Mouse (Mus musculus): ENCODE results near the gene Rpusd3. TPM values are rescaled to one million over a fixed set of nuclear protein-coding genes. Genes with fewer than 3 reads are reported as not detected.
A peak's percentile ranks its signal among the peaks of the same experiment; 100 is the strongest.

Rpusd3 gene
- 14.8 and 23.3 TPM in 2 replicates for polyA plus RNA-seq (2015; fragmentation: Nextera tagmentation; extraction: Ambion mirVana)

DNA sequence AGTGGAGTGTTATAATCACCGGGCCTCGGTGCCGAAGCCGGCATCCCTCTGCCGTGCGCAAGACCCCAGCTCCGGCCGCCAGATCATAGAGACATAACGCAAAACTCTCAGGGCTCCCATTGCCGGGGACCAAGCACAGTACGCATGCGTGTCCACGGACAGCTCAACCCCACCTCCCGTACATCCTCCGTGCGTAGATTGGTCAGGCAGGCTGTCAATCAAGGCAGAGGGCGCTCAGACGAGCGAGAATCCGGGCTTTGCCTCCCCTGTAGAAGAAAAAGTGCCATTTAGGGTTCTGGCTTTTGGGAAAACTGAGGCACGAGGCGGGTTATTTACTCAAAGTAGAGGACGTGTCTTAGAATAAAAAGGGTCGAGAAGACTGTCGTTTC is at the start of gene Rpusd3:
Gene Rpusd3 (minus strand): TSS at position 142 of the 389 bp plus-strand sequence.
- no peaks in the 10 kb centered on the region; the same call in 1 of the 2 replicates for H3K36me3 ChIP-seq
- H3K9ac ChIP-seq (replicated peaks), result peak within 1 kb of the TSS; percentile 75
- H3K4me2 ChIP-seq (replicated peaks), result peak within 1 kb of the TSS; percentile 90
- peaks cover 16% of the 10 kb centered on the region for H3K4me1 ChIP-seq
- WGBS, result under 1% methylated on average over 25 of the region's 25 CpGs
- H3K27ac ChIP-seq (replicated peaks), result peak within 1 kb of the TSS; percentile 24; the same call in 1 of the 2 replicates
- no peaks in the 10 kb centered on the region for H3K9me3 ChIP-seq
- H3K4me3 ChIP-seq, result peak within 1 kb of the TSS; percentile 60
- peak; percentile 99 for ATAC-seq (replicated peaks)
- no peaks in the 10 kb centered on the region for H3K27me3 ChIP-seq

DNA sequence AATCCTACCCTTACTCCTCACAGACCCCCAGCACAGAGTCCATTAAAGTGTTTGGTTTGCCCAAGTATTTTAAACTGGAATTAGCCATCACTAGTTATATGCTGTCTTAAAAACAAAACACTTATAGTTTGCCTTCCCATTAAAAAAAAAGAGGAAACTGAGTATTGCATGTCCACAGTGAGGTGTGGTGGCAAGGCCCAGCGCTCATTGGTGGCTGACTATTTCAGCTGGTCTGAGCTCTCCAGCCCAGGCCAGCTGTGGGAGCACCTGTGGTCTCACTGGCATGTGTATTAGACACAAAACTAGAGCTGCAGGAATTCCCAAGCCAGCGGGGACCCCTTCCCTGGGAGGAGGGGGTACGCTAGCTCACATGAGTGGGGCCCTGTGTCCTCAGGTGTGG is 49.4 kb upstream of the Rpusd3 start:
- H3K4me2 ChIP-seq (replicated peaks), result no peak overlapping the region
- H3K36me3 ChIP-seq, result no peaks in the 10 kb centered on the region
- H3K9ac ChIP-seq (replicated peaks), result no peak overlapping the region
- H3K27ac ChIP-seq (replicated peaks), result no peak overlapping the region
- no peak for ATAC-seq (replicated peaks)
- no peaks in the 10 kb centered on the region for H3K9me3 ChIP-seq
- peaks cover 8% of the 10 kb centered on the region for H3K4me1 ChIP-seq
- H3K4me3 ChIP-seq, result no peak overlapping the region
- WGBS, result 66% methylated on average over 3 of the region's 3 CpGs
- H3K27me3 ChIP-seq, result peaks cover 17% of the 10 kb centered on the region; the same call in 1 of the 2 replicates

DNA sequence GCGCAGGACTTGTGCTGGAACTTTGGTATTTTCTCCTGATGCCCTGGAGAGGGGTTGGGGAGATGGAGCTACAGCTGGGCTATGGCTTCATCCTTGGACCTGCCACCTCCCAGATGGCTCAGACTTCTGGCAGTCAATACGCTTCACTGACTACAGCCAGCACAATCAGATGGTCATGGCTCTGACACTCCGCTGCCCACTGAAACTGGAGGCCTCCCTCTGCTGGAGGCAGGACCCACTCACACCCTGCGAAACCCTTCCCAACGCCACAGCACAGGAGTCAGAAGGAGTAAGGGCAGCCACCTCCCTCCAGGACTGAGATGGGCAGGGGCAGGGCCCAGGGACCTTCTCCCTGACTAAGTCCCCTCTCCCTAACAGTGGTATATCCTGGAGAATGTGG is 46.5 kb upstream of the Rpusd3 start:
- H3K36me3 ChIP-seq, result no peaks in the 10 kb centered on the region
- WGBS, result 49% methylated on average over 5 of the region's 5 CpGs
- H3K4me3 ChIP-seq, result no peak overlapping the region
- no peak overlapping the region for H3K9ac ChIP-seq (replicated peaks)
- no peak overlapping the region for H3K4me2 ChIP-seq (replicated peaks)
- peaks cover 8% of the 10 kb centered on the region for H3K4me1 ChIP-seq
- no peaks in the 10 kb centered on the region for H3K9me3 ChIP-seq
- peaks cover 10% of the 10 kb centered on the region; the same call in 1 of the 2 replicates for H3K27me3 ChIP-seq
- ATAC-seq (replicated peaks), result no peak
- H3K27ac ChIP-seq (replicated peaks), result no peak overlapping the region

DNA sequence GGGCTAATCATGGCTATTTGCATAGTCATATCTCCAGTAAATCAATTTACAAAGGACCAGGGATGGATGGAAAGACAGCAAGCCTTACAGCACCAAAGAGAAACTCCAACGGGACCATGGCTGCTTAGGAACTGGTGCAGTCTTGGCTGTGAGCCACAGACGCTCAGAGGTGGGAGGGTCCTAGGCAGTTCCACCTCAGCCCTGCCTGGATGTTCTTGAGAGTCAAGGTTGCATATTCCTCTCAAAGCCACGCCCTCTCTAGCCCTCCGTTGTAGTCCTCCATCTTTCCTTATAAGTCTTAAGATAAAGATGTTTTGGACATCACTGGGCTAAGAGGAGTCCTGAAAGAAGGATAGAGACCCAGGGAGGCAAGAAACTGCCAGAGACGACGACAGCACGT is 44.9 kb upstream of the Rpusd3 start:
- WGBS, result 72% methylated on average over 7 of the region's 7 CpGs

DNA sequence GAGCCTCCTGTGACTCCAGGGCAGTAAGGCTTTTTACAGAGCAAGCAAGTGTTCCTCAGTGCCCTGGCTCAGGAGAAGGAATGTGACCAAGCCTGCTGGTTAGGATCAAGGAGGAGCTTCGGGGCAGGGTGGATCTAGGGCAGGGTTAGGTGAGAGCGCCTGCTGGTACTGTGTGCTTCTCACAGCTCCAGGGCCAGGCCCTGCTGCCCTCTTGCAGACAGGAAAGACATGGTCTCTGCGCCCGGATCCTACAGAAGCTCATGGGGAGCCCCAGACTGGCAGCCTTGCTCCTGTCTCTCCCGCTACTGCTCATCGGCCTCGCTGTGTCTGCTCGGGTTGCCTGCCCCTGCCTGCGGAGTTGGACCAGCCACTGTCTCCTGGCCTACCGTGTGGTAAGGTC is 39.5 kb upstream of the Rpusd3 start:
- H3K36me3 ChIP-seq, result no peaks in the 10 kb centered on the region
- H3K9ac ChIP-seq (replicated peaks), result no peak overlapping the region
- no peaks in the 10 kb centered on the region for H3K4me1 ChIP-seq
- no peaks in the 10 kb centered on the region for H3K9me3 ChIP-seq
- no peaks in the 10 kb centered on the region for H3K27me3 ChIP-seq
- H3K4me2 ChIP-seq (replicated peaks), result no peak overlapping the region
- H3K27ac ChIP-seq (replicated peaks), result no peak overlapping the region
- ATAC-seq (replicated peaks), result no peak
- no peak overlapping the region for H3K4me3 ChIP-seq
- 72% methylated on average over 10 of the region's 10 CpGs for WGBS

More for the DNA sequence above, 44.9 kb upstream of the Rpusd3 start:
- Histone ChIP-seq H3K4me3 (no peak overlapping the region), H3K27me3 (0 out of 2 replicates have a peak, but pooled peaks cover 3% of the 10 kb centered on the region), H3K36me3 (no peaks in the 10 kb centered on the region), H3K27ac (replicated peaks) (no peak overlapping the region), H3K4me2 (replicated peaks) (no peak overlapping the region), H3K9ac (replicated peaks) (no peak overlapping the region), H3K9me3 (no peaks in the 10 kb centered on the region), H3K4me1 (no peaks in the 10 kb centered on the region)
- ATAC-seq (replicated peaks), result no peak

DNA sequence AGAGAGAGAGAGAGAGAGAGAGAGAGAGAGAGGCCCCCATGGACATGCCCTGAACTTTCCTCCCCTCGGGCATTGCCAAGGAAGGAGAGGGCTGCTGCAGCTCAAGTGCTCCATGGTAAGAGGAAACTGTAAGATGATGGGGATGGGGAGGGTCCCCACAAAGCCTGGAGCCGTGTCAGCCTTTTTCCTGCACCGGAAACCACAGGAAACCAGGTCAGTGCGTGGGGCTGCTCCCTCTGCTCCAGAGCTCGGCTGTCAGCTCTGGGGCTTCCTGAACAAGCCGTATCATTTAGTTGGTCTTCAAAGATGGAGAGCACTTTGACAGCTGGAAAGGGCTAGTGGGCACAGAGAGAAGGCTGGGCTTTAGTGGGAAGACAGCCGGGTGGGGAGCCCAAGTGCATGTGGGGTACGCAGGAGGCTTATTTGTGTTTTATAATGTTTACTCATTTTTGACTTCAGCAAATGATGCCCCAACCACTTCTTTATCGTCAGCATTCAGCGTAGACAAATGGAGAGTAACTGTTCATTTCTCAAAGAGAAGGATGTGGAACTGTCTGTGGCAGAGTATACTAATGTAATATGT is 38.9 kb upstream of the Rpusd3 start, which contains the start of gene Il17re:
Gene Il17re (plus strand): TSS at position 533 of the 583 bp plus-strand sequence.
- H3K4me3 ChIP-seq, result no peak within 1 kb of the TSS
- H3K4me1 ChIP-seq, result no peaks in the 10 kb centered on the region
- no peaks in the 10 kb centered on the region for H3K36me3 ChIP-seq
- H3K9ac ChIP-seq (replicated peaks), result no peak within 1 kb of the TSS
- no peaks in the 10 kb centered on the region for H3K27me3 ChIP-seq
- no peaks in the 10 kb centered on the region for H3K9me3 ChIP-seq
- ATAC-seq (replicated peaks), result no peak
- 76% methylated on average over 10 of the region's 10 CpGs for WGBS
- no peak within 1 kb of the TSS for H3K4me2 ChIP-seq (replicated peaks)
- no peak within 1 kb of the TSS for H3K27ac ChIP-seq (replicated peaks)

- ATAC-seq (replicated peaks), result no peak
- Histone ChIP-seq H3K27ac (replicated peaks) (no peak overlapping the region), H3K4me2 (replicated peaks) (no peak overlapping the region), H3K4me1 (peaks cover 7% of the 10 kb centered on the region), H3K9ac (replicated peaks) (no peak overlapping the region), H3K36me3 (no peaks in the 10 kb centered on the region), H3K4me3 (no peak overlapping the region), H3K9me3 (no peaks in the 10 kb centered on the region), H3K27me3 (no peaks in the 10 kb centered on the region)
- 74% methylated on average over 5 of the region's 5 CpGs for WGBS
These were observed 35.9 kb upstream of the Rpusd3 start for GRCm38 (mm10) chr6:113455007-113455406.

- Histone ChIP-seq H3K36me3 (peaks cover 23% of the 10 kb centered on the region), H3K4me2 (replicated peaks) (no peak overlapping the region), H3K4me3 (no peak overlapping the region), H3K27me3 (no peaks in the 10 kb centered on the region), H3K9ac (replicated peaks) (no peak overlapping the region), H3K27ac (replicated peaks) (no peak overlapping the region), H3K9me3 (no peaks in the 10 kb centered on the region), H3K4me1 (peaks cover 16% of the 10 kb centered on the region)
- no peak; the same call in 1 of the 2 replicates for ATAC-seq (replicated peaks)
- WGBS, result 70% methylated on average over 2 of the region's 2 CpGs
These were observed 32.7 kb upstream of the Rpusd3 start for GRCm38 (mm10) chr6:113451839-113452238.

- Histone ChIP-seq H3K27me3 (no peaks in the 10 kb centered on the region), H3K9me3 (no peaks in the 10 kb centered on the region), H3K4me1 (peaks cover 25% of the 10 kb centered on the region), H3K4me2 (replicated peaks) (no peak overlapping the region), H3K36me3 (peaks cover 26% of the 10 kb centered on the region), H3K9ac (replicated peaks) (no peak overlapping the region), H3K27ac (replicated peaks) (no peak overlapping the region; the same call in 1 of the 2 replicates), H3K4me3 (no peak overlapping the region)
- 77% methylated on average over 4 of the region's 4 CpGs for WGBS
- ATAC-seq (replicated peaks), result no peak
These were observed 28.5 kb upstream of the Rpusd3 start for GRCm38 (mm10) chr6:113447639-113448038.

GRCm38 (mm10) chr6:113444207-113444965 is 25.2 kb upstream of the Rpusd3 start:
- Histone ChIP-seq H3K9me3 (no peaks in the 10 kb centered on the region), H3K4me2 (replicated peaks) (no peak overlapping the region), H3K27me3 (no peaks in the 10 kb centered on the region), H3K9ac (replicated peaks) (no peak overlapping the region), H3K27ac (replicated peaks) (no peak overlapping the region), H3K36me3 (peaks cover 26% of the 10 kb centered on the region), H3K4me3 (no peak overlapping the region), H3K4me1 (peaks cover 23% of the 10 kb centered on the region)
- 83% methylated on average over 8 of the region's 8 CpGs for WGBS
- no peak for ATAC-seq (replicated peaks)

DNA sequence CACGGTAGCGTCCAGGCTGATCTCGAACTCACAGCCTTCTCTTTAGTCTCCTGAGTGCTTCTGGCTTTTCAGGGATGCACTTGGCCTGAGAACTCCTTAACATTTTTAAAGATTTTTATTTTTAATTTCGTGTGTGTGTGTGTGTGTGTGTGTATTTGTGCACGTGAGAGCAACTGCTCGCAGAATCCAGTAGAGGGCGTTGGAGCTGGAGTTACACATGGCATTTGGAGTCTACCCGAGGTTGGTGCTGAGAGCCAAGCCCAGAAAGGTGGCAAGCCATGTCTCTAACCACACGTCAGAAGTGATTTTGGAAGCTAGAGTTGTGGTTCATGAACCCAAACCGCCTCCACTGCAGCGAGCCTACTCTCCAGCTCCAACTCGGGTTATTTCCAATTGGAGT is 24.0 kb upstream of the Rpusd3 start:
- Histone ChIP-seq H3K9ac (replicated peaks) (peak overlapping the region; percentile 81), H3K27ac (replicated peaks) (no peak overlapping the region), H3K4me3 (peak overlapping the region; percentile 93), H3K4me2 (replicated peaks) (peak overlapping the region; percentile 81), H3K27me3 (no peaks in the 10 kb centered on the region), H3K36me3 (peaks cover 16% of the 10 kb centered on the region), H3K9me3 (no peaks in the 10 kb centered on the region), H3K4me1 (peaks cover 23% of the 10 kb centered on the region)
- 49% methylated on average over 12 of the region's 12 CpGs for WGBS
- ATAC-seq (replicated peaks), result no peak

GRCm38 (mm10) chr6:113442442-113443090 is 23.4 kb upstream of the Rpusd3 start, which contains the start of gene Jagn1:
Gene Jagn1 (plus strand): TSS chr6:113442569.
- Histone ChIP-seq H3K36me3 (peaks cover 10% of the 10 kb centered on the region), H3K4me3 (peak within 1 kb of the TSS; percentile 93), H3K4me2 (replicated peaks) (peak within 1 kb of the TSS; percentile 81), H3K9me3 (no peaks in the 10 kb centered on the region), H3K27me3 (no peaks in the 10 kb centered on the region), H3K4me1 (peaks cover 19% of the 10 kb centered on the region), H3K27ac (replicated peaks) (peak within 1 kb of the TSS; percentile 75), H3K9ac (replicated peaks) (peak within 1 kb of the TSS; percentile 81)
- peak; percentile 97 for ATAC-seq (replicated peaks)
- WGBS, result under 1% methylated on average over 45 of the region's 45 CpGs
